Mouse (Mus musculus) heart, embryonic 11.5 days (tissue): ENCODE data around the gene Casp7. TPM values are rescaled to one million over a fixed set of nuclear protein-coding genes. Genes with fewer than 3 reads are reported as not detected.

Source experiments
- ATAC-seq: fragments of 200-750 bp; cut with Nextera tagmentation; replicated peaks from 2 replicates; pipeline ENCODE4 v1.8.0; 2017; ENCODE audit warnings: moderate library complexity; ENCODE audit not compliant: insufficient number of reproducible peaks, low FRiP score, low TSS enrichment
- H3K27ac ChIP-seq: fragments of 300-500 bp; sonication (generic); 2 replicates; pipeline ENCODE4 v1.5.1; 2014; ENCODE audit warnings: mild to moderate bottlenecking, low read depth, low read length
- H3K27me3 ChIP-seq: fragments of 300-500 bp; sonication (generic); 2 replicates; pipeline ENCODE4 v1.6.1; 2014; ENCODE audit warnings: mild to moderate bottlenecking, low read length, mixed read lengths; ENCODE audit not compliant: control insufficient read depth, insufficient read depth
- H3K36me3 ChIP-seq: fragments of 300-500 bp; sonication (generic); 2 replicates; pipeline ENCODE4 v1.6.1; 2014; ENCODE audit warnings: mild to moderate bottlenecking, low read length, moderate library complexity, mixed read lengths; ENCODE audit not compliant: control insufficient read depth, insufficient read depth
- H3K4me1 ChIP-seq: fragments of 300-500 bp; sonication (generic); 2 replicates; pipeline ENCODE4 v1.6.1; 2014; ENCODE audit warnings: low read length; ENCODE audit not compliant: control insufficient read depth, insufficient read depth
- H3K4me2 ChIP-seq: fragments of 300-500 bp; sonication (generic); 2 replicates; pipeline ENCODE4 v1.6.1; 2014; ENCODE audit warnings: mild to moderate bottlenecking, moderate library complexity
- H3K4me3 ChIP-seq: fragments of 300-500 bp; sonication (generic); 2 replicates; pipeline ENCODE4 v1.5.1; 2014; ENCODE audit warnings: low read depth, low read length
- H3K9ac ChIP-seq: fragments of 300-500 bp; sonication (generic); 2 replicates; pipeline ENCODE4 v1.6.1; 2014; ENCODE audit warnings: mild to moderate bottlenecking, low read depth, low read length, moderate library complexity
- H3K9me3 ChIP-seq: fragments of 300-500 bp; sonication (generic); replicated peaks from 2 replicates; pipeline ENCODE4 v1.6.1; 2016; ENCODE audit warnings: low read length; ENCODE audit not compliant: control insufficient read depth
- WGBS: fragments of 180-500 bp; shearing (Covaris S2); extraction: QIAGEN DNeasy Blood & Tissue Kit; methylation state at CpG from one replicate; pipeline ENCODE4 v1.1.7; 2014; ENCODE audit not compliant: insufficient replicate concordance; 5-methylcytosine and 5-hydroxymethylcytosine counted together
- polyA plus RNA-seq: library from polyadenylated mRNA; unstranded; fragments of >200 nt; fragmentation: Nextera tagmentation; extraction: Ambion mirVana; gene quantifications from 2 replicates; pipeline ENCODE4 v1.2.1, GENCODE M21; 2014

The Casp7 gene
- polyA plus RNA-seq, 1 experiment from 2014 or later, result 27.3 TPM

DNA sequence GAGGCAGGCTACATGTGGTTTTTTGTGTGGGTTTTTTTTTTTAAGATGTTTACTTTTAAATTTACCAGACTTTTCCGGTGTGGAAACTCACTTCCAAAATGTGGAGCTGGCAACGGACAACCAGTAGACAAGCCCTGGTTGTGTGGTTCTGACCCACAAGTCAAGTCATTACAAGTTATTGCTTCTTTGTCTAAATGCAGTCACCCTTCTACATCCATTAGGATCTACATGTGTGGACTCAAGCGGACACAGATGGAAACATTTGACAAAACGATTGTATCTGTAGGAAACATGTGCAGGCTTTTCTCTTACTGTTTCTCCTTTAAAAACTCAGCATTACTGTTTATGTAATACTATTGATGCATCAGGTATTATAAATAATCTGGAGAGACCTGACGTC, 23.7 kb upstream of the Casp7 start:
- H3K4me2 ChIP-seq, result no peak overlapping the region
- no peaks in the 10 kb centered on the region for H3K9me3 ChIP-seq
- H3K27me3 ChIP-seq, result no peaks in the 10 kb centered on the region
- no peak overlapping the region for H3K4me3 ChIP-seq
- 86% methylated on average over 5 of the region's 5 CpGs for WGBS
- no peak overlapping the region for H3K27ac ChIP-seq
- ATAC-seq, result no peak
- H3K4me1 ChIP-seq, result no peaks in the 10 kb centered on the region
- no peaks in the 10 kb centered on the region for H3K36me3 ChIP-seq
- no peak overlapping the region for H3K9ac ChIP-seq

DNA sequence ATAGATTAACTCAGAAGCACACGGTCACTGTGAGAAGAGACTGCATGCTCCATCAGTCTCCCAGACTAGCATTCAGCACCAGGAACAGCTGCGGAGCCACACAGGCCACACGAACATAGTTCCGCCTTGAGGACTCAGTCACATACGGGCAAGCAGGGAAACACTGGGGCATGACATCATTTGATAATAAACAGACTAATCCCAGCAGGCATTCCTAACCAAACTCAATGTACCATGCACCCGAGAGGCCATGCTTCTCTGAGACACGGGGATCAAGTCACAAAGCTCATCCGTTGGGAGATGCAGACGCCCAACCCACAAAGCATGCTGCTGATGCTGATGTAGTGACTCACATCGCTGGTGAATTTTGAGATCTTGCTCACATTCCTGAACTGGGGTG, 22.9 kb upstream of the Casp7 start:
- H3K9me3 ChIP-seq, result no peaks in the 10 kb centered on the region
- H3K4me2 ChIP-seq, result no peak overlapping the region
- no peaks in the 10 kb centered on the region for H3K4me1 ChIP-seq
- no peak overlapping the region for H3K9ac ChIP-seq
- ATAC-seq, result no peak
- no peaks in the 10 kb centered on the region for H3K36me3 ChIP-seq
- 55% methylated on average over 10 of the region's 10 CpGs for WGBS
- H3K27ac ChIP-seq, result no peak overlapping the region
- H3K27me3 ChIP-seq, result no peaks in the 10 kb centered on the region
- H3K4me3 ChIP-seq, result no peak overlapping the region

DNA sequence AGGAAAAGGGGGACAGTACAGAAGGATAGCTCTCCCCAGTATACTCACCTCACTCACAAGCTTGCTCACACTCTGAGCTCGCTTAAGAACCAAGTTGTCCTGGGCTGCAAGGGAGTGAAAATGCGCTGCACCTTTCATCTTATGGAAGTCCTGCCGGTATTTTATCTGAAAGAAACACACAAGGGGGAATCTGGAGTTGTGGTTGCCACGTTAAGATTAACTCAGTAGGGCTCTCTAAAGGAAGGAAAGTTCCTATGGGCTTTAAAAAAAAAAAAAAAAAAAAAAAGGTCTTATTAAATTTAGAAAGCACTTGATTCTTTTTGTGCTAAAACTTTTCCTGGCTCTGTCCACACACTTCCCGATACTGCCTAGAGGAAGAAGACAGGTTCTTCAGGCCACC, 18.9 kb upstream of the Casp7 start:
- no peak overlapping the region for H3K4me3 ChIP-seq
- WGBS, result 57% methylated on average over 5 of the region's 5 CpGs
- peak overlapping the region; percentile 88 for H3K27ac ChIP-seq
- H3K9ac ChIP-seq, result no peak overlapping the region
- no peaks in the 10 kb centered on the region for H3K27me3 ChIP-seq
- ATAC-seq, result no peak
- H3K9me3 ChIP-seq, result no peaks in the 10 kb centered on the region
- no peak overlapping the region; the same call in 1 of the 2 replicates for H3K4me2 ChIP-seq
- H3K4me1 ChIP-seq, result no peaks in the 10 kb centered on the region
- H3K36me3 ChIP-seq, result no peaks in the 10 kb centered on the region

DNA sequence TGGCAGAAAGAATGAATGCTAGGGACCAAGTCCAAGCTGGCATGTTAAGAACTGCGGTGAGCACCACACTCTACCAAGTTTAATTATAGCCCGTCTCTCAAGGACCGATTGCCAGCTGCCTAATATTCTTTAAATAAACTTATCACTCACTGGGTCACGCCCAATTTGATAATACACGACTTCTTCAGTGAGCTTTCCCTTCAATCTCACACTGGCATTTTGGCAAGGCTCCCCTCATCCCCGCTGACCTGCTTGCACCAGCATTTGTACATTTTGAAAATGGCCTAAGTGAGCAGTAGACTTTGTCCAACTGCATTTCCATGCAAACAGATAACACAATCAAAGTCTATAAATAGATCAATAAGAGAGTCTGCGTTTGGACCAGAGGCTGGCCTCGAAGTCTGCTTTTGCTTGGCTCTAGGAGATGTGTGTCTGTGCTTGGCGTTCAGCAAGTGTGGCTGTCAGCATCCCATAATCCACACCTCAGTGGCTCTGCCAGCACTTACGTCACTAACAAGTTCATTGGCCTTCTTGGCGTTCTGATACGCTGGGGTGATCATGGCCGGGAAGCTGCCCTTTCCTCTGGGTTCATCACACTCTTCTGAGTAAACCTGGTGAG, 18.3 kb upstream of the Casp7 start:
- Histone ChIP-seq H3K36me3 (no peaks in the 10 kb centered on the region), H3K27me3 (no peaks in the 10 kb centered on the region), H3K4me2 (peak overlapping the region; percentile 8; the same call in 1 of the 2 replicates), H3K4me3 (no peak overlapping the region), H3K9me3 (no peaks in the 10 kb centered on the region), H3K27ac (peak overlapping the region; percentile 88), H3K4me1 (no peaks in the 10 kb centered on the region), H3K9ac (no peak overlapping the region)
- ATAC-seq, result peak; percentile 68; the same call in 1 of the 2 replicates
- WGBS, result 37% methylated on average over 13 of the region's 13 CpGs

DNA sequence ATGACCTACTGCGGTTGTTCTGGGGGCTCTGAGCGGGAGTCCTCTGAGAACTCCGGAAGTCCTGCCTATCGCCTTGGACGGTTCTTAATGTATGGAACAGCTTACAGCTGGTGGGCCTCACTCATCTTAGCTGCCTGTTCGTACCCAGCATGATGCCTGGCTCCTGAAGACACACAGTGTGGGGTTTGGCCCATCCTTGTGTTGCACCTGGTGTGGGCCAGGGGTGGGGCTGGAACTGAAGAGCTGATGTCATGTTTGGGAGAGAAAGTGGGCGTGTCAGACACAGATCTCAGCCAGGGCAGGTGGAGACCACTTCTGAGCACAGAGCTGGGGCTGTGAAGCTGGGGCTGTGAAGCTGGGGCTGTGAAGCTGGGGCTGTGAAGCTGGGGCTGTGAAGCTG, 16.6 kb upstream of the Casp7 start:
- no peak overlapping the region for H3K9ac ChIP-seq
- H3K4me2 ChIP-seq, result no peak overlapping the region
- no peak for ATAC-seq
- H3K9me3 ChIP-seq, result no peaks in the 10 kb centered on the region
- WGBS, result 82% methylated on average over 7 of the region's 7 CpGs
- no peaks in the 10 kb centered on the region for H3K4me1 ChIP-seq
- no peak overlapping the region for H3K4me3 ChIP-seq
- H3K27me3 ChIP-seq, result no peaks in the 10 kb centered on the region
- no peaks in the 10 kb centered on the region for H3K36me3 ChIP-seq
- no peak overlapping the region for H3K27ac ChIP-seq

DNA sequence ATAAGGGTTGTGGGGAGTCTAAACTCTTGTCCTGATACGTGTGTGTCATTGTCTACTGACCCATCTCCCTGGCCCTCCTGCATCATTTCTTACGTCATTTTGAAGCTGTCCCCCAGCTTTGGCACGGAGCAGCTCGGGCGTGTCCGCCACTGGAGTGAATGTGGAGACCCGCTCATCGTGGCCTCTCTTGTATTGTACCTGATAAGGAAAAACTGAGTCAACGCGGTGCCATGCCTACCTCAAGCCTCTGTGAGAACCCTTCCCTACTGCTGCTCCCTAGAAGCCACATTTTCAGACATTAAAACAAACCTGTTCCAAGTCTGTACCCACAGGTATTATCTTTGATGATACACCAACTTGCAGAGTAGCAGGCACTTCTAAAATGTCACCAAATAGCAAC, 15.5 kb upstream of the Casp7 start:
- H3K36me3 ChIP-seq, result no peaks in the 10 kb centered on the region
- H3K27me3 ChIP-seq, result no peaks in the 10 kb centered on the region
- WGBS, result 68% methylated on average over 10 of the region's 10 CpGs
- no peaks in the 10 kb centered on the region for H3K9me3 ChIP-seq
- no peak overlapping the region for H3K9ac ChIP-seq
- H3K4me2 ChIP-seq, result no peak overlapping the region
- H3K4me1 ChIP-seq, result no peaks in the 10 kb centered on the region
- no peak overlapping the region for H3K27ac ChIP-seq
- no peak for ATAC-seq
- H3K4me3 ChIP-seq, result no peak overlapping the region

DNA sequence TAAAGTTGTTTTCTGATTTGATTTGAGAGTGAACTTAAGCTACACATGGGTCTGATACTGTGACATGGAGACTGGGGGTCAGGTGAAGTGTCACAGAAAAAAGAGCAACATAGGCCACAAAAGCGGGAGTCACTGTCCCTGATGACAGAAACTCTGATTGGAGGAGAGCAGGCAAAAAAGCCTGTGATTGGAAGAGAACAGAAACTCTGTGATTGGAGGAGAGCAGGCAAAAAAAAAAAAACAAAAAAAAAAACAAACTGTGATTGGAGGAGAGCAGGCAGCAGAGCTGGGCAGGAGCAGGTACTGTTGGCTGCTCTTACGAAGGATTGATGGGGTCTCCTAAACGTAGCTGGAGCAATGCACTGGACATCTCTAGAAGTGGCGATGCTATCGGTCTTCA, 11.4 kb upstream of the Casp7 start:
- no peaks in the 10 kb centered on the region for H3K36me3 ChIP-seq
- H3K4me3 ChIP-seq, result no peak overlapping the region
- H3K9ac ChIP-seq, result no peak overlapping the region
- no peaks in the 10 kb centered on the region for H3K27me3 ChIP-seq
- 76% methylated on average over 5 of the region's 5 CpGs for WGBS
- ATAC-seq, result no peak
- H3K4me1 ChIP-seq, result peaks cover 1% of the 10 kb centered on the region
- no peak overlapping the region for H3K4me2 ChIP-seq
- no peaks in the 10 kb centered on the region for H3K9me3 ChIP-seq
- no peak overlapping the region for H3K27ac ChIP-seq

DNA sequence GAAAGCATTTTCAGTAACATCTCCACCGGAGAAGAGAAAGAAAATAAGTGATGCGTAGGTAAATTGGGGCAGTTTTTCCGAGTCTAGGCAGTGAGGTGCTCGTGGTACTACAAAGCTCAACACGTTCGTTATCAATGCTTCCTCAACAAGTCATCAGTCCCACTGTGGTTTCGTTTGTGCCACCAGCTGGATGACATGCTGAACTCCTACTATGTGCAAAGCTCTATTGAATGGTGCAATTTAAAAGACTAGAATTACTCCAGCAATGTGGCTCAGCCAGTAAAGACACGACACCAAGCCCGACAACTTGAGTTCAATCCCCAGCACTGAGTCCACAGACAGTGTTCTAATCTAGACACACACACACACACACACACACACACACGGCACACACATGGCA, 10.8 kb upstream of the Casp7 start:
- no peak overlapping the region for H3K4me2 ChIP-seq
- H3K4me1 ChIP-seq, result peaks cover 4% of the 10 kb centered on the region
- 87% methylated on average over 10 of the region's 10 CpGs for WGBS
- no peak overlapping the region for H3K27ac ChIP-seq
- no peak overlapping the region for H3K9ac ChIP-seq
- H3K4me3 ChIP-seq, result no peak overlapping the region
- no peaks in the 10 kb centered on the region for H3K9me3 ChIP-seq
- H3K27me3 ChIP-seq, result no peaks in the 10 kb centered on the region
- ATAC-seq, result no peak
- H3K36me3 ChIP-seq, result no peaks in the 10 kb centered on the region

DNA sequence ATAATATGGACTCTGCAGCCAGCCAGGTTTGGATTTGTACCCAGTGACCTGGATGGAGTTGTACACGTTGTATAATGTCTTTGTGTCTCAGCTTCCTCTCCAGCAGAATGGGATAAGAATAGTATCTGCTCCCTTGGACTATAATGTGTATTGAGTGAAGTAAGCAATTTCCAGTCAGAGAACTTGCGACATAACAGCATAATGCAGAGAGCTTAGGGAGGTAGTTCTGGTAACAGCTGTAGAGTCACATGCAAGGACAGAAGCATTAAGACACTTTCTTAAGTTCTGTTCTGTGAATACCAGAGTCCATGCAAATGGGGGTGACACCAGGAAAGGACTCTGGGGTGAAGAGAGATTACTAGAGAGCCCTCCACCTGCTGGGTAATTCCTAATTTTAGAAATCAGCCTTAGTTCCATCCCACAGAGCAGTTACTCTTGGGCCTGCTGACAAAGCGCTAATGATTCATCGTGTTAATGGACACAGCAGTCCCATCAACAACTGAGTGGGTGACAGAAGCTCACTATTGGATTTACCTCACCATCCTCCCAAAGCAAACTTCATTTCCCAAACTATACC, 9.1 kb upstream of the Casp7 start:
- no peaks in the 10 kb centered on the region for H3K36me3 ChIP-seq
- H3K9me3 ChIP-seq, result no peaks in the 10 kb centered on the region
- H3K27me3 ChIP-seq, result no peaks in the 10 kb centered on the region
- H3K27ac ChIP-seq, result no peak overlapping the region
- no peak overlapping the region for H3K4me3 ChIP-seq
- peaks cover 10% of the 10 kb centered on the region for H3K4me1 ChIP-seq
- ATAC-seq, result no peak
- WGBS, result 65% methylated on average over 4 of the region's 4 CpGs
- H3K4me2 ChIP-seq, result peak overlapping the region; percentile 27
- no peak overlapping the region for H3K9ac ChIP-seq
